Mouse (Mus musculus) megakaryocyte, embryonic 14.5 days (primary cell): ENCODE results near the gene Phospho1. TPM values are rescaled to one million over a fixed set of nuclear protein-coding genes. Genes with fewer than 3 reads are reported as not detected.

Experiments
- H3K27me3 ChIP-seq: replicated peaks from 2 replicates; pipeline ENCODE3; 2012; ENCODE audit warnings: inconsistent platforms
- H3K36me3 ChIP-seq: replicated peaks from 2 replicates; pipeline ENCODE3; 2012; ENCODE audit warnings: low read length, inconsistent platforms, mixed read lengths
- H3K4me1 ChIP-seq: 2 replicates; pipeline ENCODE4 v1.6.1; 2012; ENCODE audit warnings: inconsistent platforms
- H3K4me3 ChIP-seq: replicated peaks from 2 replicates; pipeline ENCODE3; 2012; ENCODE audit warnings: moderate library complexity, mild to moderate bottlenecking, inconsistent platforms
- H3K9me3 ChIP-seq: 2 replicates; pipeline ENCODE4 v1.6.1; 2012; ENCODE audit warnings: inconsistent platforms
- FLI1 ChIP-seq: IDR thresholded peaks from 2 replicates; pipeline ENCODE4 v1.6.1; 2012; ENCODE audit warnings: low read length, inconsistent platforms, mixed read lengths
- GATA1 ChIP-seq: IDR thresholded peaks from 3 replicates; pipeline ENCODE4 v1.6.1; 2012; ENCODE audit warnings: mixed read lengths, low read length, inconsistent platforms, borderline replicate concordance
- polyA plus RNA-seq: library from polyadenylated mRNA; stranded (reverse); fragments of >175 nt; gene quantifications from 2 replicates; pipeline ENCODE4 v1.2.3, GENCODE M21; 2012; ENCODE audit warnings: low replicate concordance; ENCODE audit not compliant: insufficient read depth

The Phospho1 gene
- polyA plus RNA-seq, 1 experiment = 11.0 TPM

DNA sequence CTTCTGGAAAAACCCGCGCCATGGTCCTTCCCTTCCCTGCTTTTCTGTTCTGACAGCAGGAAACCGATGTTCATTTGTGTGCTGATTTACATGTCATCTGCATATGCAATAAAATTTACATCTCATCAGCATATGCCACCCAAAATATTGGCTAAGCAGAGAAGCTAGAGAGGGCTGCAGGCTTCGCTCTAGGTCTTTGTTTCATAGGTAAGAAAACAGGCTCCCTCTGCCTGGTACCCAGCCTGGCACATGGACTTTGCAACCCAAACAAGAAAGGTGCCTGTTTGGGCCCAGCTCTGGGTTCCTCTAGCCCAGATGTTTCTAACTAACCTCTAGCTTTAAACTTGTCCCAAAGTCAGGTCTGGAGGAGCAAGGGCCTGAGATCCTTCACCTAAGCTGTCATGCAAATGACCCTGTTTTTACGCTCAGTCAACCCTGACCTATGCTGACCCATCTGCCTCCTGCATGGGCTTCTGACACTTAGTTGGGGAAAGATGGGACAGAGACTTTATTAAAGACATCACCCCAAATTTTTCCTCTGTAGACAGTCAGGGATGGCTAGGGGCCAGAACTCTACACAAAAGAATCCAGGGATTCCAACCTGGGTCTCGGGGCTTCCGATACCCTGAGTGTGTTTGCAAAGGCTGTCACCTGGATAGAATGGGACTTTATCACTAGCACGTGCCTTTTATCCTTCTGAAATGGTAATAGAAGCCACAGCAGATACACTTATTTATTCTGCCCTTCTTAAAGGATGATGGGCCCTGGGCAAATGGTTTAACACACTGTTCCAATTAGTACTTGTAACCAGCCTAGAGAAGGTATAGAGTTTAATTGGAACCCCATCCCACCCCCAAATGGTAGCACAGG is 14.9 kb downstream of the Phospho1 start:
- Histone ChIP-seq H3K9me3 (no peaks in the 10 kb centered on the region), H3K27me3 (peaks cover 65% of the 10 kb centered on the region), H3K4me3 (no peak overlapping the region), H3K36me3 (peaks cover 10% of the 10 kb centered on the region), H3K4me1 (peaks cover 96% of the 10 kb centered on the region)
- no peak for TF ChIP-seq GATA1
- no peak for TF ChIP-seq FLI1

DNA sequence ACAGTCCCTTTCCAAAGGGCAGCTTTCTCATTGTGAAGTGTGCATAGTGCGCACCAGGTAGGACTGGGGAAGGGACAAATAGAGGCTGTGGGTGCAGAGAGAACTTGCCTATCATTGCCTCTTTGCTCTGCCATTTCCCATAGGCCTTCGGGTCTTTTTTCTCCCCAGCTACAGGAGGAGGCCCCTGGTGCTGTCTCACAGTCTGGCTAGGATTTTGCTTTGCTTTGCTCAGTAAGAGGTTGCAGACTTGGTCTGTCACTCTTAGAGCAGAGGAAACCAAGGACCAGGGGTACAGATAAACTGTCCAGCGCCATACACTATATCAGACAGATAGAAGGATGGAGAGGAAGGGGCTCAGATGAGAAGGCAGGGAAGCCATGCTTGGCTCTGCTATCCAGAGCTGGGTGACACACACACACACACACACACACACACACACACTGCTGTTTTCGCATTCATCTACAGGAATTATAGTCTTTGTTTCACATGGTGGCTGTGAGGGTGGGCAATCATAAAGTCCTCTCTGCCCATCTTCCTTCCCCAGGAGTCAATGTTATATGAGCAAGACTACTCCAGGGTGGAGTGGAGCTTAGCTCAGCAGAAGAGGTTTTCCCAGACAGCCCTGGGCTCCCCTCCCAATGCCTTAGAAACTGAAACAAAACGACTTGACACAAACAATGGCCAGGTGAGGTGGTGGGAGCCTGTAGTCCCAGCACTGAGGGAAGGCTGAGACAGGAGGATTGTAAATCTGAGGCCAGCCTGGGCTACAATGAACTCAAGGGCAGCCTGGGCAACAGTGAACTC is 16.6 kb downstream of the Phospho1 start:
- no peaks in the 10 kb centered on the region for H3K9me3 ChIP-seq
- peak overlapping the region; percentile 91 for H3K4me3 ChIP-seq
- TF ChIP-seq GATA1 (no peak), FLI1 (no peak)
- H3K36me3 ChIP-seq = peaks cover 13% of the 10 kb centered on the region
- H3K4me1 ChIP-seq = peaks cover 95% of the 10 kb centered on the region
- H3K27me3 ChIP-seq = peaks cover 63% of the 10 kb centered on the region

DNA sequence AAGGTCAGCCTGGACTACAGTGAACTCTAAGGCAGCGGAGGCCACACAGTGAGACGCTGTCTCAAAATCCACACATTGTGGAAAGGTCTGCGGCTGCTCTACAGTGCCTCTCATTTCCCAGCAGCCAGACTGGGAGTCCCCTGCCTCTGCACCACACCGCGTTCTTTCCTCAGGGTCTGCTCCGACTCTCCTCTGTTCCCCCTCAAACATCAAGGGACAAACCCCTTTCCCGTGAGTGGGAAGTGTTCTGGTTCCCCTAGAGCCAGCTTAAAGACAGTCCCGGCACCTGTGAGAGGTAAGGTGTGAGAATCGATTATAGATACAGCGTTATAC is 17.2 kb downstream of the Phospho1 start:
- Histone ChIP-seq H3K4me3 (peak overlapping the region; percentile 91), H3K27me3 (peaks cover 58% of the 10 kb centered on the region), H3K4me1 (peaks cover 92% of the 10 kb centered on the region), H3K36me3 (peaks cover 13% of the 10 kb centered on the region), H3K9me3 (no peaks in the 10 kb centered on the region)
- no peak for TF ChIP-seq GATA1
- no peak for TF ChIP-seq FLI1

DNA sequence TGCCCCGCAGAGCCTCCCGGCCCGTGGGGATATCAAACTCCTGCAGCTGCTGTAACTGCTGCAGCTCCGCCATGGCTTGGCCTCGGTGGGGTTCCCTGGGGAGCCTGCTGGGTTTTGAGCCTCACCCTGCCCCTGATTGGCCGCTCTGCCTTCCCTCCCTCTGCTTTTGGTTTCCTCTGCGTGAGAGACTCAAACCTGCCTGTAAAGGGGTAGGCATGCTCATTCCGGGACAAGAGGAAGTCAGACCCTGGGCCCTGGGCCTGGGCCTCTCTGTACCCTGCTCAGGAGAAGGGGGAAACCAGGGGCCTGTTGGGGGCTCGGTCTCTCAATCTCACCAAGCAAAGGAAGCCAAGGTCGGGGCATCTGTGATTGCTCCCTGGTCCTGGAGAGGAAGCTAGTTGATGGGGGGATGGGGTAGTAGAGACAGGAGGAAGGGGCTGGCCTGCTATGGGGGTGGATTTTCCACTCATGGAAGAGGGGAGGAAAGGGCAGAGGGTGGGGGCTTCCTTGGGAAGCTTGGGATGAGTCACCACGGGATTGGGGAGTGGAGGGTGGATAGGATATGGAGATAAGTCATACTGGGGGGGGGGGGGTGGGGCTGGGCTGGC is 17.9 kb downstream of the Phospho1 start, which contains the start of gene Abi3:
Gene Abi3 (minus strand): TSS at position 403 of the 608 bp plus-strand sequence.
- no peak for TF ChIP-seq GATA1
- no peak for TF ChIP-seq FLI1
- Histone ChIP-seq H3K9me3 (no peaks in the 10 kb centered on the region), H3K36me3 (peaks cover 8% of the 10 kb centered on the region), H3K4me1 (peaks cover 85% of the 10 kb centered on the region), H3K4me3 (peak within 1 kb of the TSS; percentile 91), H3K27me3 (peaks cover 52% of the 10 kb centered on the region)

DNA sequence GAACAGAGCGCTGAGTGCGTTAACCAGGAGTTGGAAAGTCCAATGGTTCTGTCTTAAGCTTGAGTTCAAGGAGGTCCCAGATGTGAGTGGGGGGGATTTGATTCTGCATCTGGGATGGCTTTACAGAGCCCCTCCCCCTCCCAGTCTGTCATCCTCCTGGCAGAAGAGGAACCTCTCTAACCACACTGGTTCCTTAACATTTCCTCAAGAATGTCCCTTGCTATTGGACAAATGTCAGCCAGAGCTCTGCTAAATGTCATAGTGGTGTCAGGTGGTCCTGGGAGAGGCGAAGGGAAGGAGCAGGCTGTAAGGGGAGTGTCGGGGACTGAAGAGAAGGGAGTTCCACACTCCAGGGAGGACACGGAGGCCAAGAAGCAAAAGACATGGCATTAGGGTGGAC is 18.7 kb downstream of the Phospho1 start:
- peaks cover 3% of the 10 kb centered on the region; the same call in 1 of the 2 replicates for H3K9me3 ChIP-seq

DNA sequence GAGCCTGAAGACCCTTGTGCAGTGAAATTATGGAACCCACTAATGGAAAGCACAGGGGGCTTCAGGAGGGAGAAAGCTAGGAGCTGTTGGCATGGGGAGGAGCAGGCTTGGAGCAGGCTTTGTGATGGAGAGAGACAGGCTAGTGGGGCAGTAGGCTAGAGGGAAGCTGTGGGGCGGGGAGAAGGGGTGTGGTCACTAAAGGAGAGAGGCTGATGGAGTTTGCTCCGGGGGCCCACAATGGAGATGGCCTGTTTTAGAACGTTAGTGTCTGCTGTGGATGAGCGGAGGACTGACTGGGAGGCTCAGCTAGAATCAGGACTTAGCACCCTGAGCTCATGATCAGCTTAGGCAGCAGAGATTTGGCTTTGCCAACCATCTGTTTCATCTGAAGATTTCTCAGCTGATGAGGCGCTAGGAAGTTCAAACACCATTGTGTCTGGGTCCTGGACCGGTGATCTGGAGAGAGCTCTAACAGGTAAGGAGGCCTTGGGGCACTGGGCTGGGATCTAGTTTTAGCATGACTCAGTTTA is 19.2 kb downstream of the Phospho1 start:
- H3K4me3 ChIP-seq = peak overlapping the region; percentile 91
- H3K36me3 ChIP-seq = peaks cover 6% of the 10 kb centered on the region
- H3K9me3 ChIP-seq = peaks cover 5% of the 10 kb centered on the region; the same call in 1 of the 2 replicates
- TF ChIP-seq GATA1 = no peak
- TF ChIP-seq FLI1 = no peak
- peaks cover 43% of the 10 kb centered on the region for H3K27me3 ChIP-seq
- H3K4me1 ChIP-seq = peaks cover 73% of the 10 kb centered on the region

More for the DNA sequence above, 18.7 kb downstream of the Phospho1 start:
- Histone ChIP-seq H3K27me3 (peaks cover 48% of the 10 kb centered on the region), H3K4me1 (peaks cover 78% of the 10 kb centered on the region), H3K4me3 (peak overlapping the region; percentile 91), H3K36me3 (peaks cover 6% of the 10 kb centered on the region)
- TF ChIP-seq GATA1 (no peak), FLI1 (no peak)

DNA sequence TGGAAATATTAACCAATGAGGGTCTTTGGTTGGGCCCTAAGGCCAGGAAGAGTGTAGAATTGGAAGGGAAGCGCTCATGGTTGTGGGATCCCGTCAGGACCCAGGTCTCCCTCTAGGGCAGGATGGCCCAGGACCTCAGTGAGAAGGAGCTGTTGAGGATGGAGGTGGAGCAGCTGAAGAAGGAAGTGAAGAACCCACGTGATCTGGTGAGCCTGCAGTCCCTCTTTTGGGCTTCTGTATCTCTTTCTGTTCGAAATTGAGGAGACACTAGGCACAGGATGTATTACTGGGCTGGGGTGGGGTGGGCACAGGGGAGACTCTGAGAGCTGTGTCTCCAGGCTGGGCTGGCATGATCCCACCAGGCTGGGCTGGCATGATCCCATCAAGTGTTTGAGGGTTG is 20.6 kb downstream of the Phospho1 start:
- Histone ChIP-seq H3K36me3 (peaks cover 4% of the 10 kb centered on the region), H3K27me3 (peaks cover 41% of the 10 kb centered on the region), H3K9me3 (peaks cover 5% of the 10 kb centered on the region; the same call in 1 of the 2 replicates), H3K4me1 (peaks cover 61% of the 10 kb centered on the region), H3K4me3 (no peak overlapping the region)
- TF ChIP-seq GATA1 = no peak
- no peak for TF ChIP-seq FLI1

DNA sequence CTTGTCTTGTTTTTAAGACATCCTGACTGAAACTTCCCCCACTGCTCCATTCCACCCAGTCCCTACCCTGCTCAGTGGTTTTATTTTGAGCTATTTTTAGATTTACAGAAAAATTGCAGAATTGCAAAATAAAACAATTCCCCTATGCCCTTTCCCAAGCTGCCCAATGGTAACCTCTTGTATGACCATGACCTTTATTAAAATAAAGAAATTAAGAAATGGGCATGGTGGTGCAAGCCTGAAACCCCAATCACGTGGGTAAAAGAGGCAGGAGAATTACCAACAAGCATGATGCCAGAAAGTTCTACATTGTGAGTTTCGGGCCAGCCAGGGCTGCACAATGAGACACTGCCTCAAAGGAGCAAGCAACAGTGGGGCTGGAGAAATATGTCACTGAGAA is 26.6 kb downstream of the Phospho1 start:
- peaks cover 7% of the 10 kb centered on the region for H3K4me1 ChIP-seq
- H3K36me3 ChIP-seq = peaks cover under 1% of the 10 kb centered on the region
- peaks cover 5% of the 10 kb centered on the region; the same call in 1 of the 2 replicates for H3K9me3 ChIP-seq
- H3K4me3 ChIP-seq = no peak overlapping the region
- peaks cover 12% of the 10 kb centered on the region for H3K27me3 ChIP-seq
- TF ChIP-seq FLI1 (no peak), GATA1 (no peak)

DNA sequence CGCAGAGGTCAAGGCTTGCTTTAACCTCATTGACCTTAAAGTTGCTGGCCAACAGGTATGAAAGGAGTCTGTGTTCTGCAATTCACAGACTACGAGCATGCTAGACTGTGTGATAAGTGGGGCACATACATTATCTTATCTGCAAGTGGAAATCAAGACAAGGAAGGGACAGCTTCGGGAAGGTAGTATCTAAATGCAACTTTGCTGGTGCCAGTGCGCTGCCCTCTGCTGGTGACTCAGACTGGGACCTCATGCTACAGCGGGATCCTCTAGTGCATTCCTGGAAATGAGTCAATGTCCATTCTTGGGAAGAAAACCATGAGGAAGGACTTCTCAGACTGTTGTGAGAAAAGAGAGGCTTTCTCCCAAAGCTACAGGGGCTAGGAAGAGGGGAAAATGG is 29.4 kb downstream of the Phospho1 start:
- Histone ChIP-seq H3K4me1 (peaks cover 16% of the 10 kb centered on the region), H3K27me3 (peaks cover 12% of the 10 kb centered on the region), H3K9me3 (no peaks in the 10 kb centered on the region), H3K36me3 (no peaks in the 10 kb centered on the region), H3K4me3 (no peak overlapping the region)
- no peak for TF ChIP-seq GATA1
- TF ChIP-seq FLI1 = no peak

DNA sequence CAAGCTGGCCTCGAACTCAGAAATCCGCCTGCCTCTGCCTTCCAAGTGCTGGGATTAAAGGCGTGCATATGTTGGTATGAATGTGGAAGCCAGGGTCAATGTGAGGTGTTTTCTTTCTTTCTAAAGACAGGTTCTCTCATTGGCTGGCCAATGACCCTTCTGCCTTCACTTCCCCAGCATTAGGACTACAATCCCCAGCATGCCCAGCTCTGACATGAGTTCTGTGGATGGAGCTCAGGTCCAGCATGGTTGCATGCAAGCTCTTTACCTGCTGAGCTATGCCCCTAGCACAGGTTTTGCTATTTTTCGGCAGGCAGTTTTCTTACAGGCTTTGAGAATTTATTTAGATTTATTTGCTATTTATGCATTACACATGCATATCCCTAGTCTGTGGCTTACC is 33.0 kb downstream of the Phospho1 start:
- Histone ChIP-seq H3K4me3 (no peak overlapping the region), H3K27me3 (peaks cover 3% of the 10 kb centered on the region), H3K9me3 (no peaks in the 10 kb centered on the region), H3K4me1 (peaks cover 27% of the 10 kb centered on the region), H3K36me3 (peaks cover 7% of the 10 kb centered on the region)
- TF ChIP-seq FLI1 (no peak), GATA1 (no peak)
